Mouse (Mus musculus): ENCODE measurements around the gene Trir. TPM values are rescaled to one million over a fixed set of nuclear protein-coding genes. Genes with fewer than 3 reads are reported as not detected.

The Trir gene
- polyA plus RNA-seq, 1 experiment from 2014 or later: 164 TPM

DNA sequence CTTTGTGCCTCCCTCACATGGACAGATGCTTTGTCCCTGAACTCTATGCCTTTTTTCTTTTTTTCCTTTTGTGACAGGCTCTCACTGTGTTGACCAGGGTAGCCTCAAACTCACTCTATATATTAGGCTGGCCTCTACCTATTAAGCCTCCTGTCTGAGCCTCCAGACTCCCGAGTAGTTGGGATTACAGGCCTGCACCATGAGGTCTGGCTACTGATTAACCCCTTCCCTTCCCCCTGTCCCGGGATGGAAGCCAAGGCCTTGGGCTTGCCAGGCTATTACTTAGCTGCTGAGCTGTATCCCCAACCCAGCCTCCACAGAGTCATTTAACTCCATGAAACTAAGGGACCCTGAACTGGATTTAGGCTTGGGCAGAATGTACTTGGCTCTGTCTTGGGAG is 38.6 kb downstream of the Trir start:
- H3K9me3 ChIP-seq: no peaks in the 10 kb centered on the region
- peaks cover 25% of the 10 kb centered on the region for H3K4me1 ChIP-seq (replicated peaks)
- no peak overlapping the region for H3K27ac ChIP-seq
- no peaks in the 10 kb centered on the region for H3K27me3 ChIP-seq (ENCODE audit: insufficient read depth, poor library complexity, severe bottlenecking)
- H3K36me3 ChIP-seq: peaks cover 58% of the 10 kb centered on the region
- DNase-seq (ENCODE audit: low spot score): no peak
- H3K4me3 ChIP-seq: no peak overlapping the region
- WGBS: 57% methylated on average over 2 of the region's 2 CpGs

DNA sequence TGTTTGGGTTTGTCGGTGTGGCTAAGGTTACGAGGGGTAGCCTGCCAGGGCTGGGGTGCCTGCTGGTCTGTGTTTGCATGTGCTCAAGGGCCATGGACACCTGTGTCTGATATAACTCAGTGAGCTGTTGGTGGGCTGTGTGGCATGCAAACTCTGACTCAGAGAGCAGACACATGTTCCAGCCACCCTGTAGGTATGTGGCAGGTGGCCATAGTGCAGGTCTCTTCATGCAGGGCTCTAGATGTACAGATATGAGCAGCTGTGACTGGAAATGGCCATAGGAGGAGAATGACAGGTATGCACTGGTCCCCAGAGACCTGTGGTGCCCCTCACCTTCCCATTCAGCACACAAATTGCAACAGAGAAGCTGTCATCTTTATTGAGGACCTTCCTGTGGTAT is 40.5 kb downstream of the Trir start:
- WGBS: 96% methylated on average over 2 of the region's 2 CpGs
- DNase-seq (ENCODE audit: low spot score): no peak
- no peak overlapping the region for H3K27ac ChIP-seq
- H3K9me3 ChIP-seq: no peaks in the 10 kb centered on the region
- H3K36me3 ChIP-seq: peaks cover 53% of the 10 kb centered on the region
- no peaks in the 10 kb centered on the region for H3K27me3 ChIP-seq (ENCODE audit: insufficient read depth, poor library complexity, severe bottlenecking)
- H3K4me3 ChIP-seq: no peak overlapping the region
- H3K4me1 ChIP-seq (replicated peaks): peaks cover 16% of the 10 kb centered on the region

DNA sequence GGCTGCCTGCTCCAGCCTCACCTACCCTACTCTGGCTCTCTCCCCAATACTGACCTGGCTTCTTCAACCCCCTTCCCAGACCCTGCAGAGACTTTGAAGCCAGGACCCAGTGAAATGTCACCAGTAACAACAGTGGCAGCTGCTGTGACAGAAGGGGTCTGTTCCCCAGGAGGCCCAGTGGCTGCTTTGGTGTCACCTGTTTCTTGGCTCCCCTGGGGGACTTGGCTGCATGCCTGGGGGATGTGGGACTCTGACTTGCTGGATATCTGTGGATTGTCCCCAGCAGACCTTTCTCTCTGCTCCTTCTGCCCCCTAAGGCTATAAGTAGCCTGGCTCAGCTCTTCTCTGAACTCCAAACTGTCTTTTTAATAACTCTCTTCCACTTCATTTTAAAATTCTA is 41.4 kb downstream of the Trir start, which contains the start of gene Gm5741:
Gene Gm5741, minus strand, starts transcription at position 1 of the 400 bp plus-strand sequence.
- Histone ChIP-seq H3K9me3 (no peaks in the 10 kb centered on the region), H3K27ac (no peak within 1 kb of the TSS), H3K4me1 (replicated peaks) (peaks cover 24% of the 10 kb centered on the region), H3K4me3 (no peak within 1 kb of the TSS), H3K27me3 (ENCODE audit: insufficient read depth, poor library complexity, severe bottlenecking) (no peaks in the 10 kb centered on the region), H3K36me3 (peaks cover 45% of the 10 kb centered on the region)
- no peak for DNase-seq (ENCODE audit: low spot score)

DNA sequence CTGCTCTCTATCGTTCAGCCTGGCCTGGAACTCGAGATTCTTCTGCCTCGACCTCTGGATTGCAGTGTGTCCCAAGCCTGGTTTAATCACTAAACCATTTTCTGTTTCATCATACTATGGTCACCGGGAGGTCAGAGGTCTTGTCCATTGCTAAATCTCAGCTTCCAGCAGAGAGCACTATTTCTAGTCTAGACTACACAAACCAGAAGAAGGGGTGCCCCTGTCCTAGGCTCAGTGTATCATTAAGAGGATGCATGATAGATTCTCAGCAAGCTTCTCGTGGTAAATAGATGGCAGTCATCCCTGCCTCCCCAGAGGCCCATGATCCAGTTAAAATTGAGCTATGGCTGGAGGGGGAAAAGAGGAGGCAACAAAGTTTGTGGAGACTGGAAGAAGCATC is 44.4 kb downstream of the Trir start:
- 88% methylated on average over 5 of the region's 5 CpGs for WGBS
- H3K9me3 ChIP-seq: no peaks in the 10 kb centered on the region
- peak overlapping the region; percentile 88 for H3K4me3 ChIP-seq
- peak overlapping the region; percentile 95 for H3K27ac ChIP-seq
- no peak for DNase-seq (ENCODE audit: low spot score)
- H3K27me3 ChIP-seq (ENCODE audit: insufficient read depth, poor library complexity, severe bottlenecking): no peaks in the 10 kb centered on the region
- peaks cover 51% of the 10 kb centered on the region for H3K36me3 ChIP-seq
- peaks cover 30% of the 10 kb centered on the region for H3K4me1 ChIP-seq (replicated peaks)

DNA sequence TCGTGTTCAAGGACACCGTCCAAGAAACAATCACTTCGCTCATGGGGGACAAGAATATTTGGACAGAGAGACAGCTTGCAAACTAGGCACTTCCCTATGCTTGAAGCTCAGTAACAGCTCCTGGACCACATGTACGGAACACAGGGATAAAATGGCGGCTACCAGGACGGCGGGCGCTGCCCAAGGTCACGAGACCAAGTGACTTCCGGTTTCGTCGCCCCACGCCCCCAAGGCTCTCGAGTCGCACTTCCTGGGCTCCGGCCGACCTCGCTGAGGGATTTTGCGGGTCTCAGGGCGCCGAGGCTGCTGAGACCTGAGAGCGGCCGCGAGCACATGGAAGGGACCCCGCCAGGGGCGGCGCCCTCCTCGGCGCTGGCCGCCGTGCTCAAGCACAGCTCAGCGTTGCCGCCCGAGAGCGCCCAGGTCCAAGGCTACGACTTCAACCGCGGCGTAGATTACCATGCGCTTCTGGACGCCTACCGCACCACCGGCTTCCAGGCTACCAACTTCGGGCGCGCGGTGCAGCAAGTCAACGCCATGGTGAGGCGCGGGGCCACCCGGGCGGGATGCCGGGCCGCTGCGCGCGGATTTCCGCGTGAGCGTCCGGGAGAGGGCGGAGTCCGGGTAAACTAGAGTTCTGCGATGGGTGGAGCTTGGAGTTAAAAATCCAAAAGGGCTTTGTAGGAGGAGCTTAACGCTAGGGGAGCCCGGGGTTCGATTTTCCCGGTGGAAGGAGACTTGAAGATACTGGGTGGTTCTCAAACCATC is 45.1 kb downstream of the Trir start, which contains the start of gene Dhps:
Gene Dhps, plus strand, starts transcription at position 244 of the 768 bp plus-strand sequence.
- Histone ChIP-seq H3K9me3 (no peaks in the 10 kb centered on the region), H3K4me3 (peak within 1 kb of the TSS; percentile 88), H3K4me1 (replicated peaks) (peaks cover 30% of the 10 kb centered on the region), H3K27me3 (ENCODE audit: insufficient read depth, poor library complexity, severe bottlenecking) (no peaks in the 10 kb centered on the region), H3K27ac (peak within 1 kb of the TSS; percentile 95), H3K36me3 (peaks cover 51% of the 10 kb centered on the region)
- WGBS: under 1% methylated on average over 68 of the region's 68 CpGs
- DNase-seq (ENCODE audit: low spot score): peak; percentile 91

DNA sequence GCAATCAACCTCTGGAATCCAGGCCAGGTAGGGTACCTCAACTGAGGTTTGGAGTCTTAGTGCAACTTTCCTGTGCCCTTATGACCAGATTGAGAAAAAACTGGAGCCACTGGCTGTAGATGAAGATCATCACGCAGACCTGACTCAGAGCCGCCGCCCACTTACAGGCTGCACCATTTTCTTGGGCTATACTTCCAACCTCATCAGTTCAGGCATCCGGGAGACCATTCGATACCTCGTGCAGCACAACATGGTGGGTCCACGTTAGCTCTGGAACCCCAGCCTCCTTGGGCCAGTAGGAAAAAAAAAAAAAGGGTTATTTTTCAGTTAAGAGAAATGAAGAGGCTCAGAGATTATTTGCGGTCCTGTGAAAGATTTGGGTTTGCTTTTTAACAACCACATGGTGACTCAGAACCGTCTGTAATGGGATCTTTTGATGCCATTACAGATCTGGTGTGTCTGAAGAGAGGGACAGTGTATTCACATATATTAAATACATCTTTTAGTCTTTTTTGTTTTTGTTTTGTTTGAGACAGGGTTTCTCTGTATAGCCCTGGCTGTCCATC is 45.8 kb downstream of the Trir start:
- Histone ChIP-seq H3K27me3 (ENCODE audit: insufficient read depth, poor library complexity, severe bottlenecking) (no peaks in the 10 kb centered on the region), H3K36me3 (peaks cover 49% of the 10 kb centered on the region), H3K27ac (peak overlapping the region; percentile 95), H3K4me1 (replicated peaks) (peaks cover 30% of the 10 kb centered on the region), H3K4me3 (peak overlapping the region; percentile 88), H3K9me3 (no peaks in the 10 kb centered on the region)
- 43% methylated on average over 9 of the region's 9 CpGs for WGBS
- no peak for DNase-seq (ENCODE audit: low spot score)

DNA sequence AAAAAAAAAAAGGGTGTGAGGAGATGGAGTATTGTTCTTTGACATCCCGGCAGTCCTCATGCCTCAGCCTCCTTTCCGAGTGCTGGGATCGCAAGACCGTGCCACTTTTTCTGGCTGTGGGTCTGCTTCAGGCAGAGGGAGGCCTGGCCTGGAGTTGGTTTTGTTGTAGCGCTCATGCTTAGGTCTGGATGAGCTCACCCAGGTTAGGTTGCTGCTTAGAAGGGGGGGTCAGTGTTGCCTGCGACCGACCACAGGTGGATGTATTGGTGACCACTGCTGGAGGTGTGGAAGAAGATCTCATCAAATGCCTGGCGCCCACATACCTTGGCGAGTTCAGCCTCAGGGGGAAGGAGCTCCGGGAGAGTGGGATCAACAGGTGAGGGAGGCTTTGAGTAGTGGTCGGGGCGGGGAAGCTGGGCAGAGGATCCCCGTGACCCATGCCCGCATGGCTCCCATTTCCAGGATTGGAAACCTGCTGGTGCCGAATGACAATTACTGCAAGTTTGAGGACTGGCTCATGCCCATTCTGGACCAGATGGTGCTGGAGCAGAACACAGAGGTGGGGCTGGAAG is 46.5 kb downstream of the Trir start:
- H3K4me3 ChIP-seq: peak overlapping the region; percentile 88
- H3K27me3 ChIP-seq (ENCODE audit: insufficient read depth, poor library complexity, severe bottlenecking): no peaks in the 10 kb centered on the region
- DNase-seq (ENCODE audit: low spot score): no peak
- H3K27ac ChIP-seq: no peak overlapping the region
- H3K36me3 ChIP-seq: peaks cover 47% of the 10 kb centered on the region
- WGBS: 93% methylated on average over 15 of the region's 15 CpGs
- H3K4me1 ChIP-seq (replicated peaks): peaks cover 24% of the 10 kb centered on the region
- no peaks in the 10 kb centered on the region for H3K9me3 ChIP-seq

GRCm38 (mm10) chr8:85074167-85074566 is 47.5 kb downstream of the Trir start:
- Histone ChIP-seq H3K9me3 (no peaks in the 10 kb centered on the region), H3K36me3 (peaks cover 57% of the 10 kb centered on the region), H3K4me1 (replicated peaks) (peaks cover 25% of the 10 kb centered on the region), H3K27me3 (ENCODE audit: insufficient read depth, poor library complexity, severe bottlenecking) (no peaks in the 10 kb centered on the region), H3K4me3 (0 out of 2 replicates have a peak overlapping the region, but pooled peaks have one; percentile 88), H3K27ac (no peak overlapping the region)
- WGBS: 87% methylated on average over 10 of the region's 10 CpGs
- DNase-seq (ENCODE audit: low spot score): no peak

GRCm38 (mm10) chr8:85074617-85075016 is 48.0 kb downstream of the Trir start:
- H3K36me3 ChIP-seq: peaks cover 62% of the 10 kb centered on the region
- no peak overlapping the region for H3K27ac ChIP-seq
- DNase-seq (ENCODE audit: low spot score): no peak
- no peaks in the 10 kb centered on the region for H3K9me3 ChIP-seq
- peaks cover 29% of the 10 kb centered on the region for H3K4me1 ChIP-seq (replicated peaks)
- WGBS: 89% methylated on average over 10 of the region's 10 CpGs
- H3K27me3 ChIP-seq (ENCODE audit: insufficient read depth, poor library complexity, severe bottlenecking): no peaks in the 10 kb centered on the region
- H3K4me3 ChIP-seq: no peak overlapping the region

- Histone ChIP-seq H3K27me3 (ENCODE audit: insufficient read depth, poor library complexity, severe bottlenecking) (no peaks in the 10 kb centered on the region), H3K4me3 (no peak overlapping the region), H3K36me3 (peaks cover 62% of the 10 kb centered on the region), H3K4me1 (replicated peaks) (peaks cover 31% of the 10 kb centered on the region), H3K9me3 (no peaks in the 10 kb centered on the region), H3K27ac (no peak overlapping the region)
- peak; percentile 24 for DNase-seq (ENCODE audit: low spot score)
- 78% methylated on average over 9 of the region's 9 CpGs for WGBS
These were observed 49.4 kb downstream of the Trir start for GRCm38 (mm10) chr8:85076001-85076400.

DNA sequence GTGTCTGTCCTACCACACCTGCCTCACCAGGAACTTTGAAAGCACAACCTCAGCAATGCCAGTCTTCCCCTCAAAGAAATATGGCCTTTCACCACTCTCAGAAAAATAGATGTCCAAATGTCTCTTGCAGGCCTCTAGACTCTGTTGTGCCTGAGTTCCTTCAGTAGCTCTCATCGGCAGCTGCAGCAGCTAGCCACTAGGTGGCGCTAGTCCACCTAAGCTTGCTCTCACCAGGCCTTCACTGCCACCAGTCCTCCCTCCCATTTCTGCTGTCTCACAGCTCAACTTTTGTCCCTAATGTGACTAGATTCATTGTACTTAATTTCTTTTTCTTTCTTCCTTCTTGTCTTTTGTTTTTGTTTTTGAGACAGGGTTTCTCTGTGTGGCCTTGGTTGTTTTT is 50.4 kb downstream of the Trir start:
- no peak overlapping the region for H3K27ac ChIP-seq
- peaks cover 36% of the 10 kb centered on the region for H3K4me1 ChIP-seq (replicated peaks)
- no peaks in the 10 kb centered on the region for H3K9me3 ChIP-seq
- peaks cover 62% of the 10 kb centered on the region for H3K36me3 ChIP-seq
- no peak overlapping the region for H3K4me3 ChIP-seq
- peak; percentile 82 for DNase-seq (ENCODE audit: low spot score)
- WGBS: 1% methylated on average over 2 of the region's 2 CpGs
- no peaks in the 10 kb centered on the region for H3K27me3 ChIP-seq (ENCODE audit: insufficient read depth, poor library complexity, severe bottlenecking)
